Mouse (Mus musculus): ENCODE measurements around the gene Zbtb44. TPM values are rescaled to one million over a fixed set of nuclear protein-coding genes. Genes with fewer than 3 reads are reported as not detected.

The Zbtb44 gene
- polyA plus RNA-seq, 1 experiment from 2014 or later, result 5.6 TPM

DNA sequence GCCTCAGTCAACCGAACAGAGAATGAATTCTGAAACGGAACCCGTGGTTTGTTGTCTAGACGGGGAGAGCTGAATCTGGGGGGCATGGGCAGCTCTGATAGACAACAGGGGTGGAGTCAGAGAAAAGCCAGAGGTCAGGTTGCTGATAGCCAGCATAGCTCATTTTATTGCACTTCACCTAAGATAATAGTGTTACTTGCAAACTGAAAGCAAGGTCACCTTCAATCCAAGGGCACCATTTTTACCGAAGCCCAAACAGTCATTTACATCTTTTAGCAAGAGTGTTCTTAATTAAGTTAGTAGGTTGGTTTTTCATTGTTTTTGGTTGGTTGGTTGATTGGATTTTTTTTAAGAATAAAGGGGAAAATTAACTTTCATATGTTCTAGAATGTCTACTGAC is 89.0 kb downstream of the Zbtb44 start:
- H3K27me3 ChIP-seq (replicated peaks; ENCODE audit: control insufficient read depth, insufficient read depth, low read length), result no peaks in the 10 kb centered on the region
- H3K9ac ChIP-seq (ENCODE audit: low read depth, low read length), result no peak overlapping the region
- no peak overlapping the region for H3K4me3 ChIP-seq (ENCODE audit: low read length)
- no peaks in the 10 kb centered on the region for H3K36me3 ChIP-seq (ENCODE audit: control insufficient read depth, insufficient read depth, low read length)
- 47% methylated on average over 5 of the region's 5 CpGs for WGBS
- H3K4me2 ChIP-seq (ENCODE audit: low read depth, low read length), result peak overlapping the region; percentile 11
- no peak; the same call in 1 of the 2 replicates for ATAC-seq
- H3K9me3 ChIP-seq (ENCODE audit: control insufficient read depth, low read length), result no peaks in the 10 kb centered on the region
- peaks cover 31% of the 10 kb centered on the region for H3K4me1 ChIP-seq (ENCODE audit: control insufficient read depth, insufficient read depth, low read length)
- peak overlapping the region; percentile 79 for H3K27ac ChIP-seq (ENCODE audit: low read length)

DNA sequence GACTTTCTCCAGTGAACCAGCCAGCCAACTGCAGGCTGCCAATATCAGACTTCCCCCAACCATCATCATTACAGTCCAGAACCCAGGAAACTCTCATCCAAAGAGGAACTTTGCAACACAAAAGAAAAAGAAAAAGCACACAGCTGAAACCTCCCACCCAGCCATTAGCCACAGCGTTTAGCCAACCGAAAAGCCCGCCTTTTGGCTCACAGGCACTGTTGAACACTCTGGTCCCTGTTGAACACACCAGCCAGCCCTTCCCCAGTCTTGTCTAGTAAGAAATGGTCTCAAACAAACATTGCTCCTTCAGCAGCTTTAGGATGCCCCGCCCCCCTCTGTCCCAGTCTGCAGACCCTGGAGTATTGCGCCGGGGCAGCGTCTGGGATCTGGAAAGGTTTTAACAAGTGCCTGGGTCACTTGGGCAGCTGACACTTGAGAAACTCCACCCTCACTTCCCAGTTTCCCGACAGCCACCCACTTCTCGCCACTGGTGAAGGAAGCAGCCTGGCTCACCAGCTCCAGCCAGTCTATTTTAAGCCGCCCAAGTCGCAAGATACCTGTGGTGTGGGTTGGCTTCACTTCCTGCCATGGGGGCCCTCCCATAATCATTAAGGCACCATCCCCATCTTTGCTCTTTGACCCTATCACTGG is 89.6 kb downstream of the Zbtb44 start:
- peak overlapping the region; percentile 20; the same call in 1 of the 2 replicates for H3K4me2 ChIP-seq (ENCODE audit: low read depth, low read length)
- 0 out of 2 replicates have a peak, but pooled peaks have one; percentile 2 for ATAC-seq
- WGBS, result 42% methylated on average over 11 of the region's 11 CpGs
- H3K4me3 ChIP-seq (ENCODE audit: low read length), result no peak overlapping the region
- no peaks in the 10 kb centered on the region for H3K9me3 ChIP-seq (ENCODE audit: control insufficient read depth, low read length)
- no peaks in the 10 kb centered on the region for H3K27me3 ChIP-seq (replicated peaks; ENCODE audit: control insufficient read depth, insufficient read depth, low read length)
- peak overlapping the region; percentile 79 for H3K27ac ChIP-seq (ENCODE audit: low read length)
- H3K9ac ChIP-seq (ENCODE audit: low read depth, low read length), result no peak overlapping the region
- H3K4me1 ChIP-seq (ENCODE audit: control insufficient read depth, insufficient read depth, low read length), result peaks cover 31% of the 10 kb centered on the region
- H3K36me3 ChIP-seq (ENCODE audit: control insufficient read depth, insufficient read depth, low read length), result no peaks in the 10 kb centered on the region

DNA sequence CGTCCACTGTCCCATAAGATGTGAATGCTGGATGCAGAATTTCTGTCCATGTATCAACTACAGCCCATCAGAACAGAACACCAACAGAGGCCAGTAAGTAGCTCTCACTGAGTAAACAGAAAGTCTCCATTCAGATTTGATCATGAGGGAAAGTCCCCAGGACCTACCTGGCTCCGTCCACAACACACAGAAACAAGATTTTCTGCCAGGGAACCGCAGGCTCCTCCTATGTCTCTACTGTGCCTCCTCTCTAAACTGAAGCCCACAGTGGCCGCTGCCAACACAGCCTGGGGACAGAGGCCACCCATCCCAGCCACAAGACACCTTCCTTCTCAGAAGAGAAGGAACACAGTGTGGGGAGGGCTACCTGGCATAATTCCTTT is 90.1 kb downstream of the Zbtb44 start:
- H3K27ac ChIP-seq (ENCODE audit: low read length), result peak overlapping the region; percentile 79
- H3K27me3 ChIP-seq (replicated peaks; ENCODE audit: control insufficient read depth, insufficient read depth, low read length), result no peaks in the 10 kb centered on the region
- no peaks in the 10 kb centered on the region for H3K36me3 ChIP-seq (ENCODE audit: control insufficient read depth, insufficient read depth, low read length)
- no peaks in the 10 kb centered on the region for H3K9me3 ChIP-seq (ENCODE audit: control insufficient read depth, low read length)
- H3K9ac ChIP-seq (ENCODE audit: low read depth, low read length), result no peak overlapping the region
- H3K4me1 ChIP-seq (ENCODE audit: control insufficient read depth, insufficient read depth, low read length), result peaks cover 31% of the 10 kb centered on the region
- WGBS, result 45% methylated on average over 4 of the region's 4 CpGs
- peak overlapping the region; percentile 20; the same call in 1 of the 2 replicates for H3K4me2 ChIP-seq (ENCODE audit: low read depth, low read length)
- H3K4me3 ChIP-seq (ENCODE audit: low read length), result no peak overlapping the region
- peak; percentile 21; the same call in 1 of the 2 replicates for ATAC-seq

DNA sequence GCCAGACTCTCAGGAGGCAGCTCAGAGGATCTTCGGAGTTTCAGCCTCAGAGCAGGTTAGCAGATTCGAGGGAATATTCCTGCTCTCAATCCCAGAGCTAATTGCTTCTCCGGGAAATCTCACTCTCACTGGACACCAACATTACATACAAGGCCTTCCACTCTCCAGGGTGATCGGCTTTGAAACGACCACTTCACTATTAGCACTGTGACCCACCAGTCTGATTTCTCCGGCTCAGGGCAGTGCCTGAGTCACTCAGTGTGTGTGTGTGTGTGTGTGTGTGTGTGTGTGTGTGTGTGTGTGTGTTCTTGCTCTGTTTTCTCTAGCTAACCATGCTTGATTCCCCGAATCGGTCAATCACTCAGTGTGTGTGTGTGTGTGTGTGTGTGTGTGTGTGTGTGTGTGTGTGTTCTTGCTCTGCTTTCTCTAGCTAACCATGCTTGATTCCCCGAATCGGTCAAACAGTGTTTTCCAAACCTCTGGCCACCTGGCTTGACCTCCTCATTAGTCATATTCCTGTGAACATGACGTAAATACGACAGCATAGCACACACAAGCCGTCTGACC is 92.1 kb downstream of the Zbtb44 start:
- no peak overlapping the region for H3K9ac ChIP-seq (ENCODE audit: low read depth, low read length)
- no peaks in the 10 kb centered on the region for H3K9me3 ChIP-seq (ENCODE audit: control insufficient read depth, low read length)
- H3K4me1 ChIP-seq (ENCODE audit: control insufficient read depth, insufficient read depth, low read length), result peaks cover 31% of the 10 kb centered on the region
- H3K36me3 ChIP-seq (ENCODE audit: control insufficient read depth, insufficient read depth, low read length), result no peaks in the 10 kb centered on the region
- H3K27me3 ChIP-seq (replicated peaks; ENCODE audit: control insufficient read depth, insufficient read depth, low read length), result no peaks in the 10 kb centered on the region
- WGBS, result 59% methylated on average over 13 of the region's 13 CpGs
- H3K4me2 ChIP-seq (ENCODE audit: low read depth, low read length), result no peak overlapping the region
- no peak overlapping the region for H3K27ac ChIP-seq (ENCODE audit: low read length)
- ATAC-seq, result no peak
- H3K4me3 ChIP-seq (ENCODE audit: low read length), result no peak overlapping the region

Other genes with a start within 250 kb of the Zbtb44 start
- gene Adamts15, start 108.2 kb upstream of the Zbtb44 start, polyA plus RNA-seq (2015; fragmentation: Nextera tagmentation; extraction: Ambion mirVana), result 3.8 TPM in 2 replicates
- 6.8 and 7.9 TPM in 2 replicates for gene Adamts8, start 88.1 kb upstream of the Zbtb44 start, polyA plus RNA-seq (2015; fragmentation: Nextera tagmentation; extraction: Ambion mirVana)
- gene St14, start 101.2 kb downstream of the Zbtb44 start, polyA plus RNA-seq (2015; fragmentation: Nextera tagmentation; extraction: Ambion mirVana), result 91.4 and 96.6 TPM in 2 replicates
- gene Aplp2, start 181.2 kb downstream of the Zbtb44 start, polyA plus RNA-seq (2015; fragmentation: Nextera tagmentation; extraction: Ambion mirVana), result 203 and 204 TPM in 2 replicates
- gene Prdm10, start 249.9 kb downstream of the Zbtb44 start, polyA plus RNA-seq (2015; fragmentation: Nextera tagmentation; extraction: Ambion mirVana), result 3.5 and 4.2 TPM in 2 replicates